Mouse (Mus musculus): ENCODE results near the gene Wrnip1. TPM values are rescaled to one million over a fixed set of nuclear protein-coding genes. Genes with fewer than 3 reads are reported as not detected.

Wrnip1 gene
- 29.0 and 36.0 TPM in 2 replicates for polyA plus RNA-seq (2012; rRNA removed)

DNA sequence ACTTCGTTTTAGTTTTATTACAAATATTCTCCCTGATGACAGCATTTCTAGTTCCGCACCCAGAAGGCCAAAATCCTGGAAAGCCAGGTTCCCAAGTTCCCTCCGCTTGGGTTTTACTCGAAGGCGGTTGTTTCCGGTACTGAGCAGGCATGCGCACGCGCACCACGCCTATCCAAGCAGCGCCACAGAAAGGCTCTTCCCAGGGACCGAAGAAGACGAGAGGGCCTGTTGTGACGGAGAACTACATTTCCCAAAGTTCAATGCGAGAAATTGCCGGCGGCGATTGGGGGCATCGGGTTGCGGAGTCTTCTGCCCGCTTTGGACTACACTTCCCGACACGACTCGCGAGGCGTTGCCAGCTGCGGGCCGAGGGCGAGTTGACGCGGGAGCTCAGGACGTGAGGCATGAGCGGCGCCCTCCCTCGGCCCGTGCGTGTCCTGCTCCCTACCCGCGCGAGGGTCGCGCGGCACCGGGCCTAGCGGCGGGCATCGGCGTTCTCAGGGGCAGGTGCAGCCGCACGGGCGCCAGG lies at the start of gene Wrnip1:
Wrnip1 (plus strand) TSS at position 346 of the 529 bp plus-strand sequence.
- TF ChIP-seq CTCF (IDR thresholded peaks at IDR 0.05; ENCODE audit: insufficient read depth, low read length) (no peak), POLR2A (IDR thresholded peaks at IDR 0.05; ENCODE audit: borderline replicate concordance, extremely low read depth, low read depth, low read length) (peak; percentile 57; the same call in 1 of the 2 replicates)
- peak within 1 kb of the TSS; percentile 74 for H3K4me3 ChIP-seq (replicated peaks; ENCODE audit: extremely low read depth, low read depth, low read length)
- DNase-seq, result peak; percentile 88
- under 1% methylated on average over 51 of the region's 51 CpGs for WGBS
- no peaks in the 10 kb centered on the region; the same call in 1 of the 2 replicates for H3K4me1 ChIP-seq (ENCODE audit: control insufficient read depth, insufficient read depth, low read length)

DNA sequence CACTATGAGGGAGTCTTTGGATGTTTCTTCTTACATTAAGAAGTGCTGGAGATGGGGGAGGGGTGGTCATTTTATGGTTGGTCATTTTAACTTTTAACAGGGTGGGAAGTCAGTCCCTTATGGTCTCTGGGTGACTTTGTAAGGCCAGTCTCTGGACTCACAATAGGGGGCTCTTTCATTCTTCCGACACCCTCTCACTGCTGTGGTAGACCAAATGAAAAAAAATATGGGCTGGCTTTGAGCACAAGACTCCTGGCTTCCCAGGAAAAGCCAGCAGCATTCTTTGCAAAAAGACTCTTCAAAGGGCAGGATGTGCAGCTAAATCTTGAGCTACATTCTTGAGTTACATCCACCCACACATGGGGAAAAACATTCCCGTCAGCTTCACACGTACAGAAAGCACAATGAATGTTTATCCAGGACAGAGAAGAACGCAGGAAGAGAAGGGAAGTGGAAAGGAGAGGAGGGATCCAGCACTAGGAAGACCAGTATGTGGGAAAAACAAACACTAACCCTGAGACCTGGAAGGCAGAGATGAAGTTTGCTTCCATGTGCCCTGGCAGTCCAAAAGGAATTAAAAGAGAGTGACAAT lies 49.7 kb upstream of the Wrnip1 start:
- no peaks in the 10 kb centered on the region for H3K4me1 ChIP-seq (ENCODE audit: control insufficient read depth, insufficient read depth, low read length)
- 17% methylated on average over 4 of the region's 4 CpGs for WGBS
- no peak for TF ChIP-seq POLR2A (IDR thresholded peaks at IDR 0.05; ENCODE audit: borderline replicate concordance, extremely low read depth, low read depth, low read length)
- TF ChIP-seq CTCF (IDR thresholded peaks at IDR 0.05; ENCODE audit: insufficient read depth, low read length), result no peak
- H3K4me3 ChIP-seq (replicated peaks; ENCODE audit: extremely low read depth, low read depth, low read length), result no peak overlapping the region
- no peak for DNase-seq

DNA sequence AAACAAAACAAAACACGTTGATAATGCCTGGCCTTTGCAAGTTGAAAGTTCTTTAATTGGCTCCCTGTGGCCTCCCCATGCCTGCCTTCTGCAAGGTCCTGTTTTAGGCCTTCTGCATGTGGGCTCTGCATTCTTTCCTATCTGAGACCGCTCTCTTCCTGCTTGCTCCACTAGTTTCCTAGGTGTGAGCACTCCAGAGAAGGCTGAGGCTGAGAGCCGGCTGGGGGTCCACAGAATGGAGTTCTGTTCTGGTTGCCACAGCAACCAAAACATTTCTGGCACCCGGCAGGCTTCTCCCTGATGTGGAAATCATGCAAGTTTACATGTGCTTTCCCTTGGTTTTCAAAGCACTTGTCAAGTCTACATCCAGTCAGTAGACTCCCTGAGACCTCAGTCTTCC lies 42.8 kb upstream of the Wrnip1 start:
- H3K4me3 ChIP-seq (replicated peaks; ENCODE audit: extremely low read depth, low read depth, low read length), result no peak overlapping the region
- no peaks in the 10 kb centered on the region for H3K4me1 ChIP-seq (ENCODE audit: control insufficient read depth, insufficient read depth, low read length)
- no peak for DNase-seq
- WGBS, result 40% methylated on average over 4 of the region's 4 CpGs
- TF ChIP-seq POLR2A (IDR thresholded peaks at IDR 0.05; ENCODE audit: borderline replicate concordance, extremely low read depth, low read depth, low read length) (no peak), CTCF (IDR thresholded peaks at IDR 0.05; ENCODE audit: insufficient read depth, low read length) (no peak)

DNA sequence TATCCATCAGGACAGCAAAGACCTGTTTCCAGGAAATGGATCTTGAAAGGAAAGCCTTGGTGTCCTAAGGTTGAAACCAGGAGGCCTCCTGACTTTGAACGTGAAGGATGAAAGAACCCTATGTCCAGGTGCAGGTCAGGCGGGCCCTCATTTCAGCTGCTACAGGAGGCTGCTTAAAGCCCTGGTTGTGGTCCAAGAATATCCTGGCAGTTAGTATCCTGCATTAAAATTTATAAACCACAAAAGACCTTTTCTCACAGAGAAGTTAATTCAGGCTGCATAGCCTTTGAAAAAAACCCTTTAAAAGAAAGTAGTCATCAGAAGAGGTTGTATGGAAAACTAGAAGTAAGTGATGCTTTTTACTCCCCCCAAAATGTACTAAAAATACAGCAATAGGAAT lies 41.0 kb upstream of the Wrnip1 start:
- H3K4me1 ChIP-seq (ENCODE audit: control insufficient read depth, insufficient read depth, low read length), result no peaks in the 10 kb centered on the region
- no peak overlapping the region for H3K4me3 ChIP-seq (replicated peaks; ENCODE audit: extremely low read depth, low read depth, low read length)
- TF ChIP-seq POLR2A (IDR thresholded peaks at IDR 0.05; ENCODE audit: borderline replicate concordance, extremely low read depth, low read depth, low read length), result no peak
- no peak for TF ChIP-seq CTCF (IDR thresholded peaks at IDR 0.05; ENCODE audit: insufficient read depth, low read length)
- WGBS, result 87% methylated on average over 2 of the region's 2 CpGs
- no peak for DNase-seq

DNA sequence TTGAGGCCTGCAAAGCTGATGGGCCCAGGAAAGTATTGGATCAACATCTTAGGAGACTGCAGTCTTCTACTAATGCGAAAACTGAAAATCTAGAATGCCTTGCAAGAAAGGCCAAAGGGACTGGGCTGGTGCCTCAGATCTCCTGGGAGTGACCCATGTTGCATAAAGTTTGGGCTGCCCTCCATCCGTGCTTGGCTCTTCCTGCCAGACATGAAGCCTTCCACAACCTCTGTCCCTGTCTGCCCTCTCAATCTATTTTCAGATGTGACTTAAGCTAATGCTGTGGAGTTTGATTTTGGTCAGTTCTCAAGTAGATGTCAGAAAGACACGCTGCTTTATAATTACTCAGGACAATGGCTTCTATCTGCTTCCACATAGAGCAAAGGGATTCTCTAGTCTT lies 38.7 kb upstream of the Wrnip1 start:
- DNase-seq, result no peak
- no peak overlapping the region for H3K4me3 ChIP-seq (replicated peaks; ENCODE audit: extremely low read depth, low read depth, low read length)
- TF ChIP-seq POLR2A (IDR thresholded peaks at IDR 0.05; ENCODE audit: borderline replicate concordance, extremely low read depth, low read depth, low read length) (no peak), CTCF (IDR thresholded peaks at IDR 0.05; ENCODE audit: insufficient read depth, low read length) (no peak)
- H3K4me1 ChIP-seq (ENCODE audit: control insufficient read depth, insufficient read depth, low read length), result no peaks in the 10 kb centered on the region
- WGBS, result 55% methylated on average over 3 of the region's 3 CpGs

DNA sequence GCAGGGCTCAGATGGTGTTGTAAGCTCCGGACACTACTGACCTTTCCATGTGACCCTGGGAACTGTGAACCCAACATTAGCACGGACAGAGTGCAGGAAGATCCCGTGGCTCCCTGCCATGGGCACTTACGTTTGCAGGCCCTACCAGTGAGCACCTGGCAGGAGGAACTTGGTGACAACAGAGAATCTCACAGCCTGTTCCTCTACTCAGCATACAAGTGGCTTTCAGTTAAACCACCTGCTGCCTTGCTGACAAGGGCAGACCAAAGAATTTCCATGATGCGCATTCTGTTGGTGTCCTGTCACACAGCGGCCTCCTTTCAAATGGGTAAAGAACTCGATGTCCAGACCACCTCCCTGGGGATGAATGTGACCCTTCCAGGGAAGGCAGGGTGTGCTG lies 37.4 kb upstream of the Wrnip1 start:
- DNase-seq, result no peak
- 29% methylated on average over 7 of the region's 7 CpGs for WGBS
- TF ChIP-seq CTCF (IDR thresholded peaks at IDR 0.05; ENCODE audit: insufficient read depth, low read length), result no peak
- TF ChIP-seq POLR2A (IDR thresholded peaks at IDR 0.05; ENCODE audit: borderline replicate concordance, extremely low read depth, low read depth, low read length), result no peak
- Histone ChIP-seq H3K4me1 (ENCODE audit: control insufficient read depth, insufficient read depth, low read length) (no peaks in the 10 kb centered on the region), H3K4me3 (replicated peaks; ENCODE audit: extremely low read depth, low read depth, low read length) (no peak overlapping the region)

DNA sequence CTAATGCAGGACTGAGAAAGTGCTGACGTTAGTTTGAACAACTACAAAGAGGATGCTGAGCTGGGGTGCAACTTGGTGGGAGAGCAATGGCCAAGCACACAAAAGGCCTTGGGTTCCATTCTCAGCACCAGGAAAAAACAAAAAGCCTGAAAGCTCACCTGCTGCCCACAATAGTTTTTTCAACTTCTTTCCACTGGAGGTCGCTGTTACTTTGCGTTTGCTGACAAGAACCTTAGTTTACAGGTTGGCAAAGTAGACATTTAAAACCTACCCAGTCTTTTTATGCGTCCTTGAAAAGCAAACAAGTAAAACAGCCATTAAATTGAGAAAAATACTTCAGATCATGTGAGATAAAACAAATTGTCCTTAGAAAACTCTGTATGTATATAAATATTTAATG lies 33.7 kb upstream of the Wrnip1 start:
- no peak overlapping the region for H3K4me3 ChIP-seq (replicated peaks; ENCODE audit: extremely low read depth, low read depth, low read length)
- no peaks in the 10 kb centered on the region for H3K4me1 ChIP-seq (ENCODE audit: control insufficient read depth, insufficient read depth, low read length)
- no peak for DNase-seq
- TF ChIP-seq POLR2A (IDR thresholded peaks at IDR 0.05; ENCODE audit: borderline replicate concordance, extremely low read depth, low read depth, low read length), result no peak
- TF ChIP-seq CTCF (IDR thresholded peaks at IDR 0.05; ENCODE audit: insufficient read depth, low read length), result no peak; the same call in 1 of the 2 replicates
- WGBS, result 14% methylated on average over 4 of the region's 4 CpGs

DNA sequence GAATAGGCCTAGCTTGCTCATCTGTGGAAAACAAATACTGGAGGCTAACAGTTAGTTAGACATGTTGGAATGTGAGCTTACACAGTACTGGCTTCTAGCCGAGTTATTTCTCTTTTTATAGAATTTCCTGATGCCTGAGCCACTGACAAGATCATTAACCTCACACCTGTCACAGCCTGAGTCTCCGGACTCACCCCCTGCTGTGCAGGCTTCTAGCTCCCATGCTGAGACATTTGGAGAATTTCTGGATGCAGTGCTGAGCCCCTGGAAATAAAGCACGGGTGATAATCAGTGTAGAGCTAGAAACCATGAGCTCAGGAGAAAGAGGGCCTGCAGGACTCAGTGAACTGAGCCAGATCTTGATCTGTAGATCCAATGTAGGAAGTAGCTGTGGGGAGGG lies 31.9 kb upstream of the Wrnip1 start:
- TF ChIP-seq POLR2A (IDR thresholded peaks at IDR 0.05; ENCODE audit: borderline replicate concordance, extremely low read depth, low read depth, low read length) (no peak), CTCF (IDR thresholded peaks at IDR 0.05; ENCODE audit: insufficient read depth, low read length) (no peak)
- WGBS, result 30% methylated on average over 3 of the region's 3 CpGs
- no peak for DNase-seq
- Histone ChIP-seq H3K4me3 (replicated peaks; ENCODE audit: extremely low read depth, low read depth, low read length) (no peak overlapping the region), H3K4me1 (ENCODE audit: control insufficient read depth, insufficient read depth, low read length) (no peaks in the 10 kb centered on the region)

DNA sequence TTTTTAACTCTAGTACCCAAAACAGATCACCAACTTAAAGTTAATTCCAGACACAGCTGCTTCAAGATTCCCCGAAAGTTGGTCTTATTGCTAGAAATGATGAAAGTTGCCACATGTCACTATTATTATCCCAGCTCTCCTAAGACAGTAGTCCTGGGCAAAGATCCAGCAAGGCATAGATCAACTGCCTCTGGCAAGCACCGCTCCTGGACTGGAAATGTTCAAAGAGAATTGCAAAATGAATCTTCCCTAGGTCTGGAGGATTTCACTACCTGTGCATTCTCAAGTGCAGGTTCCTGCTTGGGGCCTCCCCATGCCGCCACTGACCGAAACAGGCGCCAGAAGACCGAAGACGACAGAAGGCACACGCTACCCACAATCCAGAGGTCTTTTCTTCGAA lies 25.9 kb upstream of the Wrnip1 start:
- TF ChIP-seq POLR2A (IDR thresholded peaks at IDR 0.05; ENCODE audit: borderline replicate concordance, extremely low read depth, low read depth, low read length) (no peak), CTCF (IDR thresholded peaks at IDR 0.05; ENCODE audit: insufficient read depth, low read length) (no peak)
- H3K4me1 ChIP-seq (ENCODE audit: control insufficient read depth, insufficient read depth, low read length), result no peaks in the 10 kb centered on the region
- no peak for DNase-seq
- 84% methylated on average over 9 of the region's 9 CpGs for WGBS
- no peak overlapping the region for H3K4me3 ChIP-seq (replicated peaks; ENCODE audit: extremely low read depth, low read depth, low read length)

DNA sequence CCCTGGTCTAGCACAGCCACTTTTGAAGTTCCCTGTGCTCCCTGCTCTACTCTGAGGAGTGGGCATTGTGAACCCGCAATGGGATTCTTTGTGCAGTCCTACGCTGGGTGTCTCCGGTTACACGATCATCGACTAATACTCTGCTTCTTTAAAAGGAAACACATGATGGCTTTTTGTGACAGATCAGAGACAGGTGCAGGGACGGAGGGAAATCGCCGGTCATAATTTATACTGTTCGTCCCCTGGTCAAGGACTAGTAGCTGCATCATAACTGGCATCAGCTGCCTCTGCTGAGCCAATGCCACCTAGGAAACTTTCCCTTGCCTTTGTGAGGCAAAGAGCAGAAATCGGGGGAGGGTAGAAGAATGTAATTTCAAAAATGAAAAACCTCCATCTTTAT lies 25.5 kb upstream of the Wrnip1 start:
- Histone ChIP-seq H3K4me3 (replicated peaks; ENCODE audit: extremely low read depth, low read depth, low read length) (no peak overlapping the region), H3K4me1 (ENCODE audit: control insufficient read depth, insufficient read depth, low read length) (no peaks in the 10 kb centered on the region)
- TF ChIP-seq CTCF (IDR thresholded peaks at IDR 0.05; ENCODE audit: insufficient read depth, low read length), result no peak
- TF ChIP-seq POLR2A (IDR thresholded peaks at IDR 0.05; ENCODE audit: borderline replicate concordance, extremely low read depth, low read depth, low read length), result no peak
- 84% methylated on average over 10 of the region's 10 CpGs for WGBS
- DNase-seq, result no peak
